Mouse (Mus musculus): ENCODE data around the gene Atp2b1.

DNA sequence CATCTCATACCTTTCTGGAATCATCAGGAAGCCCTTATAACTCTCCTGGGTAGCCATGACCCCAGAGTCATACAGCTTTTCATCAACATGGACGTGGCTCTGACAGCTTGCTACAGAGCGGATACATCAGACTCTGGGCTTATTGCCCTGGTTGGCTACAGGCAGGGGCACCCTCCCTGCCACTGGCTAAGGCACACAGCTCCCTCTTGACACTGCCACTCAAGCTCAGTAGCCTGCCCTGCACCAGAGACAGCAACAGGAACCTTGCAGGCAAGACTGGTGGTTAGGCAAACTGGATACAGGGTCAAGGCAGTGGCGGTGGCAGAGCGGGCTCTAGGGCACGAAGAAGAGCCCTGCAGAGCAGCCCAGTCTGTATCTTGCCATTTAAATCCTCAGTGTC lies 126.0 kb downstream of the Atp2b1 start:
- TF ChIP-seq CTCF (IDR thresholded peaks at IDR 0.05; ENCODE audit: insufficient read depth, low read length) (no peak), POLR2A (IDR thresholded peaks at IDR 0.05; ENCODE audit: borderline replicate concordance, extremely low read depth, low read depth, low read length) (no peak)
